Mouse (Mus musculus) 3134 (cell line): Measurements from ENCODE around the gene Baz2b.
"Not testable (repeated sequence)": the region's sequence is repeated elsewhere in the genome, so short reads cannot be mapped to it uniquely, and the experiment has no call there.

Experiments
- DNase-seq: peaks from one replicate; pipeline ENCODE4 v3.0.0-alpha.2; 2011; ENCODE audit warnings: low spot score; ENCODE audit not compliant: insufficient read length; ENCODE audit errors: extremely low read depth

Gene Baz2b

GRCm38 (mm10) chr2:59882742-59883281 lies 326.8 kb downstream of the Baz2b start:
- no peak for DNase-seq

GRCm38 (mm10) chr2:59881831-59882741 lies 327.6 kb downstream of the Baz2b start, which contains the start of gene Wdsub1:
TSS of gene Wdsub1 (minus strand) at chr2:59882591.
- peak; percentile 95 for DNase-seq

- DNase-seq: no peak
Measured at GRCm38 (mm10) chr2:59881404-59881803, 328.2 kb downstream of the Baz2b start.

- no peak for DNase-seq
Measured at GRCm38 (mm10) chr2:59878221-59878620, 331.4 kb downstream of the Baz2b start.

- no peak for DNase-seq
Measured at GRCm38 (mm10) chr2:59877335-59877734, 332.3 kb downstream of the Baz2b start.

- no peak for DNase-seq
Measured at GRCm38 (mm10) chr2:59876482-59876881, 333.2 kb downstream of the Baz2b start.

GRCm38 (mm10) chr2:59870526-59870925 lies 339.1 kb downstream of the Baz2b start:
- DNase-seq: peak; percentile 51

- DNase-seq: no peak
Measured at GRCm38 (mm10) chr2:59862618-59863017, 347.0 kb downstream of the Baz2b start.

GRCm38 (mm10) chr2:59854363-59854762 lies 355.3 kb downstream of the Baz2b start:
- no peak for DNase-seq

- DNase-seq: no peak
Measured at GRCm38 (mm10) chr2:59853543-59853942, 356.1 kb downstream of the Baz2b start.

GRCm38 (mm10) chr2:59852916-59853315 lies 356.7 kb downstream of the Baz2b start:
- DNase-seq: no peak

- not testable (repeated sequence) for DNase-seq
Measured at GRCm38 (mm10) chr2:59851885-59852284, 357.8 kb downstream of the Baz2b start.
